Mouse (Mus musculus) layer of hippocampus, postnatal 10 days (tissue): Measurements from ENCODE around the gene Tgif2. TPM values are rescaled to one million over a fixed set of nuclear protein-coding genes. Genes with fewer than 3 reads are reported as not detected.
"Not testable (repeated sequence)": the region's sequence is repeated elsewhere in the genome, so short reads cannot be mapped to it uniquely, and the experiment has no call there.

ENCODE experiments used
- DNase-seq, 2 experiments: peaks; one replicate each; pipeline ENCODE4 v3.0.0; 2021; ENCODE audit warnings: low spot score in 2 of 2
- long read RNA-seq: library from polyadenylated mRNA; stranded (forward); transcript quantifications from one replicate; pipeline ENCODE4 v2.0.0, GENCODE M21; 2023
- total RNA-seq, 2 experiments: library from RNA; stranded (reverse); gene quantifications; 2 replicates each; pipeline ENCODE4 v1.2.3; 2021

Gene Tgif2
- total RNA-seq, result 1 to 10 TPM; 5.0 to 5.6 TPM
- long read RNA-seq, partial matches to known transcripts, result 0 of 3 reads
- long read RNA-seq, other reads (novel, unspliced or antisense), result 3 of 3 reads

DNA sequence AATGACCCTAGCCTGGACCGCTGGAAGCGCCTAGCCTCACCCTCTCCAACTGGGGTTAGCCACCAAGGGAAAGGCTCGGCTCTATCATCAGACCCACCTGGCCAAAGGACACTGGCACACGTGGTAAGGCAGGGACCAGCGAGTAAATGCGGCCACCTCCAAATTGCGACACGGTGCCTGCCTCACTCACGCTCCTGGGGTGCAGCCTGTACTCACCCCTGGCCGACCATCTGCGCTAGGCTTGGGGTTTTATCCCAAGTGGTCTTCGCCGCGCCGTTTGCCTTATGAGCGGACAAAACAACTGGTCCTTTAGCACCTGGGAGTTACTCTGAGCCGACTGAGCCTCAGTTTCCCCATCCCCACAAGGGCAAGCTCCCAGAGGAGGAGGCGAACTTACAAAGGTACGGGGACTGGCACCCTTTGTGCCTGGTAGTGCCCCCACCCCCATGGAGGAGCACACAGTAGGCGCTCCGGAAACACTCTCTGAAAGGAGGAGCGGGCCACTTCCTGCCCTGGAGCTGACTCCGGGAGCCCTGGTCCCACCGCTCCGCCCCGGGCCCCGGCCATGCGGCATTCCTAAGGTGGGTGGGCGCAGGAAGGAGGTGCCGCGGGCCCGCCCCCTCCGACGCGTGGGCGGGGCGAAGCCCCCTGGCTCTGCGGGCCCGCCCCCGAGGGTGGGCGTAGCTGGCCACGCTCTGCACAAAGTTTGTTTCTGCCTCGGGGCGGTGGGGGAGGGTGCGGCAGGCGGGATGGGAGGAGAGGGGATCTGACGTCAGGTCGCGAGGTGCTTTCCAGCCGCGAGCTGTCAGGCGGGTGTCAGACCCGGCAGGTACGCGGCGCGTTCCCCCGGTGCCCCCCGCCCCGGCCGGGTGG is at the start of gene Tgif2:
Gene Tgif2, plus strand, starts transcription at position 689 of the 873 bp plus-strand sequence.
- DNase-seq, result peak in 1 of 2 experiments; percentile 59

- no peak for DNase-seq
Measured at GRCm38 (mm10) chr2:156798516-156798915, 41.3 kb upstream of the Tgif2 start.

DNA sequence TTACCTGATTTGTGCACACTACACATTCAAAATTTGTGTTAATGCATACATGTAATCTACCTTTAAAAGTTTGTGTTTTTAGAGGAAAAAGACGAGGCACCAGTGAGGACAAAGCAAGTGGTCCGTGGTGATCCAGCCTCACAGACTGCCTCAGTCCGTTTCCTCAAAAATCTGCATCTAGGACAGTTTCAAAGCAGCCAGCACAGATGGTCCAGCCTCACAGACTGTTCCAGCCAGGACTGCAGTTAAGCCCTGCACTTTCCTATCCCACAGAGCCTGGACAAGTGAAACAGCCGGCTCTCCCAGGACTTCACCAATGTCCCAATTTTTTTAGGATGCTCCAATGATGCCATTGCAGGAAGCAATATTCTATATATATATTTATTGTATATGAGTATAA is 38.8 kb upstream of the Tgif2 start:
- no peak for DNase-seq

- not testable (repeated sequence) for DNase-seq
Measured at GRCm38 (mm10) chr2:156802116-156802515, 37.7 kb upstream of the Tgif2 start.

DNA sequence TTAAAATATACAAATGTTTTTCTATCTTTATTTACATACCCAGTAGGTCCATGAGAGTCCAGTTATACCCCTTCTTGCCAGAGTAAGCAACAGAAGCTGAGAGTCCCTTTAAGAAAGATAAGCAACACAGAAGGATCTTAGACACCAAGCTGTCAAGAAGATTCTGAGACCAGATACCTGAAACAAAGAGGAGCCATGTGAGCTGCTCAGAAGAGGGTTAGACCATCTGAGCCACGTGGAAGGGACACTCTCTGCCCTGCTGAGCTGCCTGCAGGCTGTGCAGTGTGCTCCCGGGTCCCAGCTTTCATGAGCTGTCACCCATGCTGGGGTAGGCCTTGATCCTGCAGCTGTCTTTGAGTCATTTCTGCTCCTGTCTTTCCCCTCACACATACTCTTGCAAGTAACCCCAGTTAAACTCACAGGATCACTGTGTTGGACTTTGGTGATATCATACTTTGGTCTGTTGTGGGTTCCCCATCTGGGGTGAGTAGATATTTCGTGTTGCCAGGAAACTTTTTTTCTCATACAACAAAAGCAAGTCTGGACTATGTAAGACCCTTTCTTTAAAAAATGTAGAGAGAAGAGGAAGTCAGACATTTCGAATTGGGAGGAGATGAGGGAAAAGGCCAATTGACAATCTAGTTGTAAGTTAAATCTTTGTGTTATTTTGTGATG is 36.0 kb upstream of the Tgif2 start:
- no peak for DNase-seq

GRCm38 (mm10) chr2:156804589-156804988 is 35.2 kb upstream of the Tgif2 start:
- no peak for DNase-seq

DNA sequence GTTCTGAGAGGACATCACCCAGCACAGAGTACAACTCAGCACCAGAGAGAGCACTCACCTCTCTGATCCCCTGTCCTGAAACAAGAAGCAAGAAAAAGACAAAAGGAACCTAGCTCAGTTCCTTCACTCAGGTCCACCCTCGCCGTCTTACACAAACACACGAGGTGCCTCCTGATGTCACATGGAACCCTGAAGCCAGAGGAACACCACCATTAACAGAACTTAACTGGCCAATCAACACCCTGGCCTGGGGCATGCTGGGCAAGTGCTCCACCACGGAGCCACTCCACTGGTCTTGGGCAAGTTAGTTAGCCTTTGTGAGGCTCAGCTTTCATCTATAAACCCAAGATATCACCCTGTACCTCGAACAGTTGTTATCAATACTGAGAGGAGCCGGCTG is 32.9 kb upstream of the Tgif2 start:
- no peak for DNase-seq

DNA sequence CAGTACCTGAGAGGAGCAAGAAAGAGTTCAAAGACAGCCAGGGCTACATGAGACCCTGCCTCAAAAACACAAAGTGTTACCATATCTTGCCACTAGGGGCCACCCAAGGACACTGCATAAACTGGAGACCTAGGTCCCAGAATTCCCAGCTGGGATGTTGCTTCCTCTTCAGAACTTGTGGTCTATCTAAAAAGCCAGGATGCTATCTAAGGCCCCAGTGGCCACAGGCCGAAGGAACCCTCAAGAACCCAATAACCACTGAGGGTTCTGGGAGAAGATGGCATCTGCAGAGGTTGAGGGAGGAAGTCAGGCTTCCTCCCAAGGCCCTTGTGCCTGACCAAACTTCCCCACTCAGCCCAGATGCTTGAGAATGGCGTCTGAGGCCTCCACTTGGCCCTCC is 30.2 kb upstream of the Tgif2 start:
- peak; percentile 78 to 83 for DNase-seq

- DNase-seq, result no peak
Measured at GRCm38 (mm10) chr2:156810716-156811115, 29.1 kb upstream of the Tgif2 start.

GRCm38 (mm10) chr2:156811556-156811955 is 28.3 kb upstream of the Tgif2 start:
- no peak for DNase-seq

- DNase-seq, result no peak
Measured at GRCm38 (mm10) chr2:156814344-156814801, 25.4 kb upstream of the Tgif2 start.

DNA sequence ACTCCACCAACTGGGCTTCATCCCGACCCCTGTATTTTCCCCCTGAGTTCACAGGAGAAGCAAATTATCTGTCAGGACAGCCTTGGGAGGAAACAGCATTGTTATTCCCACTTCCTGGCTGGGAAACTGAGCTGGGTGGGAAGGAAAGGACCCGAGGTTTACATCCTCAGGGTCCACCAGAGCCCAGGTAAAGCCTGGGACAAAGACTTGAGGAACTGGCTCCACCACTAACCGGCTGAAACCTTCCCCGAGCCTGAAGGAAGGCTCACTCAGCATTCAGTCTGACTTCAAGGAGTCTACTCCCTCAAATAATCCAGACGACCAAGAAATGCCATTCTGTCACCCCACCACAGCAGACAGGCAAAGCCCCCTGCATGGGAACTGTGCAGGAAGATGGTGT is 24.9 kb upstream of the Tgif2 start:
- DNase-seq, result no peak

DNA sequence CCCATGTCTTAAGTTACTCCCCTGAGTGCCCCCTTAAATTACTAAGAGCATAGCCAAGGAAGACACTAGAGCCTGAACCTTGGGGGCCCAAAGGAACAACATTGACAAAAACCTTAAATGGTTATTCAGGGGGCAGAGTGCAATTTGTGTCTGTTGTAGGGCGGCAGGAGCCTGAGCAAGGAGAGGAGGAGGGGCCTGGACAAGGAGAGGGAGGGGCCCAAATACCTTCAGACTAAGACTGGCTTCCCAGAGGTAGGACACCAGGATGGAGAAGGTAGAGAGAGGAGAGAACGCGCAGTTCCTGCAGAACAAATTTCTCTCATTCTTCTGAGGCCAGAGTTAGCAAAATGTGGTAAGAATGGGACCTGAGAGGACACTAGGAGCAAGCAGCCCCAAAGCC is 24.4 kb upstream of the Tgif2 start:
- no peak for DNase-seq

GRCm38 (mm10) chr2:156816116-156816515 is 23.7 kb upstream of the Tgif2 start:
- no peak for DNase-seq

GRCm38 (mm10) chr2:156825128-156825527 is 14.7 kb upstream of the Tgif2 start:
- not testable (repeated sequence) for DNase-seq

GRCm38 (mm10) chr2:156834336-156834735 is 5.5 kb upstream of the Tgif2 start:
- DNase-seq, result no peak

- DNase-seq, result no peak
Measured at GRCm38 (mm10) chr2:156838839-156839238, 968 bp upstream of the Tgif2 start.

- DNase-seq, result peak; percentile 44 to 62
Measured at GRCm38 (mm10) chr2:156840301-156841027, 657 bp downstream of the Tgif2 start.

- peak; percentile 42 to 58 for DNase-seq
Measured at GRCm38 (mm10) chr2:156841028-156841840, 1.4 kb downstream of the Tgif2 start.

DNA sequence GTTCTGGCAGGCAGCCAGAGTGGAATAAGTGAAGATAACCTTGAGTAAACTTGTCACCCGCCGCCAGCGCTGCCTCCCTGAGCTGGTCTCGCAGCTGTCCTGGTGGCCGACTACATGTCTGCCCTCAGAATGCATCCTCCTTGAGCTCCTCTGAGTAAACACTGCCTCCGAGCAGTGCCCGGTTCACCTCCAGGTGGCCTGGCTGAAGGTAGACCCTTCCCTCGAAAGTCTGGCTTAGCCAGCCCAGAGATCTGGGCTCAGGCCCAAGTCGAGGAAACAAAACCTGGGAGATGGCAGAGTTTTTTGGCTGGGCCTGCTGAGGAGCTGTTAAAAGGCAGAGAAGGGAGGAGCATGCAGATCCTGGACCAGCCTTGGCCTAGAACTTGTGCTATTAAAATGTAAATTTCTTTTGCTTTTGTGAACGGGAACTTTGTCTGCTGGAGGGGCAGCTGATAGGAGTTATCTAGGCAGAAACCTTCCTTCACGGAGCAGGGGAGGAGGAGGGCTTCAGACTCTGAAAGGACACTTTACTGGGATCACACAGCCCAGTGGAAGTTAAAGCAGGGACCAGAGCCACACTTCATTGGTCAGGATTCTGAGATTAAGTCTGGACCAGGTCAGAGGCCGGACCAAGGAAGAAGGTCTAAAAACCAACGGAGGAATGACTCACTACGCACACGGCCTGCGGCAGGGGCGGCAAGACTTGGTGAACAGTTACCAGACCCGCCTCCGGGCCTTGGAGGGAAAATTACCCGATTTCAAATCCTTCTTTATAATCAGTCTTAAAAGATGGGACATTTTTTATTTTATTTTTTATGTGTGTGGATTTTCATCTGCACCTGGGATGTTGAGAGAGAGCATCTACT is 2.3 kb downstream of the Tgif2 start:
- DNase-seq, result peak; percentile 47 to 57
